Mouse (Mus musculus) macrophage (primary cell): ENCODE results near the gene Sun1. TPM values are rescaled to one million over a fixed set of nuclear protein-coding genes. Genes with fewer than 3 reads are reported as not detected.
A peak's percentile ranks its signal among the peaks of the same experiment; 100 is the strongest.

Source experiments
- H3K27ac ChIP-seq: fragments of 350-480 bp; formaldehyde crosslinking; 2 replicates; pipeline ENCODE4 v1.9.0; 2021
- H3K36me3 ChIP-seq: fragments of 350-480 bp; formaldehyde crosslinking; 2 replicates; pipeline ENCODE4 v1.9.0; 2021; ENCODE audit errors: inconsistent target
- H3K4me3 ChIP-seq: fragments of 350-480 bp; formaldehyde crosslinking; 2 replicates; pipeline ENCODE4 v1.9.0; 2021; ENCODE audit errors: inconsistent target
- H3K79me2 ChIP-seq: fragments of 350-480 bp; formaldehyde crosslinking; 2 replicates; pipeline ENCODE4 v1.9.0; 2021; ENCODE audit errors: inconsistent target
- WGBS: methylation state at CpG from one replicate; pipeline ENCODE4 v1.1.7; 2026; ENCODE audit warnings: inconsistent platforms; ENCODE audit not compliant: missing documents; 5-methylcytosine and 5-hydroxymethylcytosine counted together
- polyA plus RNA-seq: library from polyadenylated mRNA; stranded (reverse); fragments of 250-400 nt; gene quantifications from 3 replicates; pipeline ENCODE4 v1.2.4, GENCODE M21; 2018; ENCODE audit warnings: inconsistent platforms

Sun1 gene
- polyA plus RNA-seq, 1 experiment from 2014 or later, result 7.6 TPM

DNA sequence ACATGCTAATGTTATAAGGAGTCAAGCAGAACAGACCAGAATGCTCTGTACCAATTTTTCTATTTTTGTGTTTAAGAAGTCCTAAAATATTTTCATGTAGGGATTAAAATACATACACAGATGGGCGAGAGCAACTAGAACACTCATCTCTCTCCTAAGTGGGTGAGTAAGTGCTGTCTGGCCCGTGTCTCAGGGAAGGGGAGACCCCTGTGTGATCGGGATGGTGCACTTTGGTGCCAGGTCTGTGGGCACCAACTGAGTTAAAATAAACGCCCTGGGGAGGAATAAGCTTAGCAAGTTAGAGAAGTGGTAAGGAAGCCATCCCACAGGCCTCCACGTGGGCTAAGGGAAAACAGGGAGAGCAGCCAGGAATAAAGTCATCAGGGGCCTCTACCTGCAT lies 9.5 kb upstream of the Sun1 start:
- no peak overlapping the region for H3K27ac ChIP-seq
- no peak overlapping the region for H3K4me3 ChIP-seq
- 97% methylated on average over 4 of the region's 5 CpGs for WGBS
- H3K36me3 ChIP-seq, result no peaks in the 10 kb centered on the region
- no peaks in the 10 kb centered on the region for H3K79me2 ChIP-seq

GRCm38 (mm10) chr5:139198779-139199178 lies 1.7 kb upstream of the Sun1 start:
- 100% methylated on average over 3 of the region's 3 CpGs for WGBS
- Histone ChIP-seq H3K79me2 (peaks cover 30% of the 10 kb centered on the region), H3K36me3 (no peaks in the 10 kb centered on the region), H3K27ac (no peak overlapping the region), H3K4me3 (no peak overlapping the region)

- peaks cover 38% of the 10 kb centered on the region for H3K79me2 ChIP-seq
- H3K27ac ChIP-seq, result peak overlapping the region; percentile 40
- H3K4me3 ChIP-seq, result peak overlapping the region; percentile 45
- WGBS, result 50% methylated on average over 2 of the region's 2 CpGs
- no peaks in the 10 kb centered on the region for H3K36me3 ChIP-seq
These were observed 822 bp upstream of the Sun1 start for GRCm38 (mm10) chr5:139199636-139199994.

GRCm38 (mm10) chr5:139200770-139201569 lies 533 bp downstream of the Sun1 start:
- WGBS, result 2% methylated on average over 57 of the region's 57 CpGs
- peak overlapping the region; percentile 42 for H3K4me3 ChIP-seq
- H3K27ac ChIP-seq, result no peak overlapping the region
- no peaks in the 10 kb centered on the region for H3K36me3 ChIP-seq
- peaks cover 52% of the 10 kb centered on the region for H3K79me2 ChIP-seq

- Histone ChIP-seq H3K36me3 (no peaks in the 10 kb centered on the region), H3K27ac (no peak overlapping the region), H3K79me2 (peaks cover 63% of the 10 kb centered on the region), H3K4me3 (no peak overlapping the region)
- WGBS, result 93% methylated on average over 11 of the region's 11 CpGs
These were observed 1.7 kb downstream of the Sun1 start for GRCm38 (mm10) chr5:139202127-139202526.

GRCm38 (mm10) chr5:139203312-139203711 lies 2.9 kb downstream of the Sun1 start:
- Histone ChIP-seq H3K4me3 (no peak overlapping the region), H3K27ac (no peak overlapping the region), H3K79me2 (peaks cover 75% of the 10 kb centered on the region), H3K36me3 (no peaks in the 10 kb centered on the region)
- 96% methylated on average over 5 of the region's 5 CpGs for WGBS

DNA sequence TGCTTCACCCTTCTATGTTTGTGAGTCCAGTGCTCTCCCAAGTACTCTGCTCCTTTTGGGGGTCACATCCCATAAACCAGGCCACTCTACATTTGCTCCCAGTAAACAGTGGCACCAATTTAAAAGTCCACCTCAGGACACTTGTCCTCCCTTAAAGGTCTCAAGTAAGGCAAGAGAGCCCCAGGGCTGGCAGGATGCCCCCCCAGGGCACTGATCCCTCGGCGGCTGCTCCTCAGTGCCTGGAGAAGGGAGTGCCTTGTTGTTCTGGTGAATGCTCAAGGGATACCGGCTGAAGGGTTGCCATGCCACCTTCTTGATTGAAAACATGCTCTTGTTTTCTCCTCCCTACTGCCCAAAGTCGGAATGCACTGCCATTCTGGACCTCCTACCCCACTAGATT lies 5.6 kb downstream of the Sun1 start:
- no peak overlapping the region for H3K27ac ChIP-seq
- no peak overlapping the region for H3K4me3 ChIP-seq
- peaks cover 100% of the 10 kb centered on the region for H3K79me2 ChIP-seq
- H3K36me3 ChIP-seq, result no peaks in the 10 kb centered on the region
- WGBS, result 86% methylated on average over 4 of the region's 4 CpGs

DNA sequence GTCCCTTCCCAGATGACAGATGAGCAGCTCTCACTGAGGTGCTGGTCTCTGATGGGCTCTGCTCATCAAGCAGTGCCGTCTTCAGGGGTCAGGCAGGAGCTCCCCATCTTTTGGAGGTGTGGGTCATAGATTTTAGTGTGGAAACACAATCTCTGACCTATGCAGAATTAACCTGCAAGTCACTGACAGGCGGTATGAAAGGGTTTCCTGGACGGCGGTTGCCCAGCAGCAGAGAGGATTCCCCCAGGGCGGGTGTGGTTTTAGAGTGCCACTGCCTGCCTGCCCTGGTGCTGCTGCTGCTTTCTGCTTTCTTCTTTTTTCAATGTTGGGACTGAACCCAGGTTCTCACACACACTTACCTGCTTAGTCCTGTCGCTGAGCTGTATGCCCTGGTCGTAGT lies 6.1 kb downstream of the Sun1 start:
- Histone ChIP-seq H3K79me2 (peaks cover 96% of the 10 kb centered on the region), H3K4me3 (no peak overlapping the region), H3K27ac (no peak overlapping the region), H3K36me3 (no peaks in the 10 kb centered on the region)
- 62% methylated on average over 7 of the region's 7 CpGs for WGBS

GRCm38 (mm10) chr5:139208183-139208582 lies 7.7 kb downstream of the Sun1 start:
- H3K4me3 ChIP-seq, result no peak overlapping the region
- no peak overlapping the region for H3K27ac ChIP-seq
- H3K79me2 ChIP-seq, result peaks cover 80% of the 10 kb centered on the region
- H3K36me3 ChIP-seq, result no peaks in the 10 kb centered on the region

- 95% methylated on average over 10 of the region's 10 CpGs for whole genome bisulfite sequencing
- no peaks in the 10 kb centered on the region for H3K36me3 ChIP-seq
- no peak overlapping the region for H3K27ac ChIP-seq
These were observed 8.6 kb downstream of the Sun1 start for GRCm38 (mm10) chr5:139208871-139209684.

GRCm38 (mm10) chr5:139209685-139210026 lies 9.2 kb downstream of the Sun1 start:
- Histone ChIP-seq H3K79me2 (peaks cover 76% of the 10 kb centered on the region), H3K27ac (no peak overlapping the region), H3K36me3 (no peaks in the 10 kb centered on the region), H3K4me3 (no peak overlapping the region)
- 100% methylated on average over 7 of the region's 7 CpGs for WGBS

More at GRCm38 (mm10) chr5:139208871-139209684, 8.6 kb downstream of the Sun1 start:
- Histone ChIP-seq H3K4me3 (no peak overlapping the region), H3K79me2 (peaks cover 80% of the 10 kb centered on the region)

DNA sequence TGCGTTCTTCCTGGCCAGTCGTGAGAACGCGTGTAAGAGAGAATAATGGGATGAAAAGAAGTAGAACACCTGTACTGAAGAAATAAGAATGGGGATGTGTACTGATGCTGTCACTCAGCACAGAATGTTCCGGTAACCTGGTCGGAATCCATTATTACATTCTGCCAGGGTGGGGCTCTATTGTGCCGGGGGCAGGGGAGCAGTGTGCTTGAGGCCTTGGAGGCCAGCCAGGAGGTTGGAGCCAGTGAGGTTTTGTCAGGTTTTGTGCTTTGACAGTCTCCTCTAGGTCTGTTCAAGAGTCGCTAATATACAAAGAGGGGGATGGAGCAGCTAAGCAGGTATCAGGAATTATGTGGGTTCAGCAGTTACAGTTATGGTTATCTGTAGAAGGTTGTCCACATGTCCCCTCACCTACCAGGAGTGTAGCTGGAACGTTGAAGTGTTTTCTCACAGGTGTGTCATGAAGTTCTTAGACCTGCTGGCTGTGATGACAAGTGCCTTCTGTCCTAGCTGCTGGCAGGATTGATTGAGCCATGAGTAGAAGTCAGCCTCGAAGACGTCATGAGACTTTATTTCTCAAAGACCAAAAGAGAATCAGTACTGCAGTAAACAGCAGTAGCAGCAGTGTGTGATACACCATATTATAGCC lies 11.4 kb downstream of the Sun1 start:
- no peak overlapping the region for H3K4me3 ChIP-seq
- no peaks in the 10 kb centered on the region for H3K36me3 ChIP-seq
- H3K27ac ChIP-seq, result no peak overlapping the region
- peaks cover 54% of the 10 kb centered on the region for H3K79me2 ChIP-seq
- 92% methylated on average over 11 of the region's 11 CpGs for WGBS

DNA sequence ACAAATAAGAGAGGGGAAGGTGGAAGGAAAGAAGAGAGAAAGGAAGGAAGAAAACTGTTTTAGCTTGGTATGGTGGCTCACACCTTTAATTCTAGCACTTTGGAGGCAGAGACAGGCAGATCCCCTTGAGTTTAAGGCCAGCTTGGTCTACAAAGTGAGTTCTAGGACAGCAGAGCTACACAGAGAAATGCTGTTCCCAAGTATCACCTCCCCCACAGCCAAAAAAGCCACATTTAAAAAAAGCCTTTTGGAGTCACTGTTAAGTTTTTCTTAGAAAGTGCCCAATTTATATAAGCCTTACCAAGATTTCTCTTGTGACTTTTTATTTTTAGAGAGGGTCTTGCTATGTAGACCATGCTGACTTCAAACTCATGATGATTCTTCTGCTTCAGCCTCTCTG lies 13.9 kb downstream of the Sun1 start:
- Histone ChIP-seq H3K4me3 (no peak overlapping the region), H3K27ac (no peak overlapping the region), H3K36me3 (no peaks in the 10 kb centered on the region), H3K79me2 (peaks cover 30% of the 10 kb centered on the region)

- H3K27ac ChIP-seq, result no peak overlapping the region
- no peak overlapping the region for H3K4me3 ChIP-seq
- WGBS, result 93% methylated on average over 5 of the region's 5 CpGs
- H3K79me2 ChIP-seq, result peaks cover 21% of the 10 kb centered on the region
- no peaks in the 10 kb centered on the region for H3K36me3 ChIP-seq
These were observed 14.7 kb downstream of the Sun1 start for GRCm38 (mm10) chr5:139215184-139215583.

GRCm38 (mm10) chr5:139216121-139216520 lies 15.7 kb downstream of the Sun1 start:
- WGBS, result 100% methylated on average over 2 of the region's 2 CpGs
- Histone ChIP-seq H3K4me3 (no peak overlapping the region), H3K27ac (no peak overlapping the region), H3K36me3 (no peaks in the 10 kb centered on the region), H3K79me2 (peaks cover 12% of the 10 kb centered on the region; the same call in 1 of the 2 replicates)
